Mouse (Mus musculus) liver, postnatal 0 days (tissue): ENCODE measurements around the gene Itpripl2.

ENCODE experiments used
- CTCF ChIP-seq: sonication (generic); IDR thresholded peaks from 2 replicates; pipeline ENCODE4 v1.5.1; 2016; ENCODE audit warnings: antibody characterized with exemption, low read depth
- EP300 ChIP-seq: IDR thresholded peaks from 2 replicates; pipeline ENCODE4 v1.6.1; 2016; ENCODE audit warnings: antibody characterized with exemption, low read depth, mild to moderate bottlenecking

DNA sequence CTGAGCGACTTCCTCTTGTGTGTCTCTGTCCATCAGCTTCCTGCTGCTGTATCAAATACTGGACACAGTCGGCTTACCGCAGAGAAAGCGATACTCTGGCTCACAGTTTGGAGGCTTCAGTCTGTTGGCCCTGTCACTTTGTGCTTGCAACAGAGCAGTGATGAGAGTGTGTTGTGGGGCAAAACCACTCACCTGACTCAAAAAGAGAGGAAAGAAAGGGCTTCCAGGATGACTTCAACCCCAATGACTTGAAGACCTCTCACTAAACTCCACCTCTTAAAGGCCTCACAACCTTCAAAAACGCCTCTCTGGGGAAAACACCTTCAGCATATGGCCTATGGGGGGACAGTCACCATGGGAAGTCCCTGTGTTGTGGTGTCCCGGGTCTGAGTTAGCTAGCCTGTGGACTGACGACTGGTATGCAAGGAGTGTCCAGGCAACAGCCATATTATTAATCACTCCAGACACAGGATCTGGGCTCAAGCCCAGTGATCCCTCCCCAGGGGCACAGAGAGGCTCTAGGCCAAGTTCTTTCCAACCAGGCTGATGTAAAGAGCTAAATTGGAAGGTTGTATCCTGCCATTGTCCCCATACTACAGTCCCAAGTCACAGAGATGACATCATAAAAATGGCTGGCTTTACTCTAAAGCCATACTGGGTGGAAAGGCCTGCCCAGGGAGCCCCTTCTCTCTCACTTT is 16.6 kb downstream of the Itpripl2 start:
- TF ChIP-seq CTCF = no peak
- no peak for TF ChIP-seq EP300
